Mouse (Mus musculus): ENCODE data around the gene Wars2. TPM values are rescaled to one million over a fixed set of nuclear protein-coding genes. Genes with fewer than 3 reads are reported as not detected.

Wars2 gene
- total RNA-seq, 2 experiments from 2014 or later, result 7.1 to 7.6 TPM

DNA sequence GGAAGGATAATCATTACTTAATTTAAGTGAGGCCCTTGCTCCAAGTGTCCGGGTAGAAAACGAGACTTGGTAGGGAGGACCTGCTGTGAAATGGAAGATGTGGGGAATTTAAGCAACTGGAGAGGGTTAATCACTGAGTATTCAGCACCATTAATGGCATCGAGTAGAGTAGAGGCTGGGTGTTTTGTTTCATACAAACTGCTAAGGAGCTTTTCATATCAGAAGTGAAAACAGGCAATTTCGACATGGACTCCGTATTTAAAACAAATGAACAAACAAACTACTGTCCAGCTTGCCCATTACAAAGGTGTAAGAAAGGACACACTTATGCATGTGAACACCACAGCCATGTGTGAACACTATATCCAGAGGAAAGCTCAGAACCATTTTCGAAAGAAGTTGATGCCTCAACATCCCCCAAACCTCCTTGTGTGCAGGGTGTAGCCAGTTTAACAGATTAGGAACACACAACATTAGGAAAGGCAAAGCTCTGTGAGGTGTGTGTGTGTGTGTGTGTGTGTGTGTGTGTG lies 118.9 kb downstream of the Wars2 start:
- intact Hi-C loops (cut with DNase I), result loop anchor here (10.0 kb wide), 1 partner anchor 345 kb away; no protein-coding TSS in a partner anchor
- DNase-seq, result no peak

GRCm38 (mm10) chr3:99260395-99260794 lies 119.5 kb downstream of the Wars2 start:
- DNase-seq, result no peak

DNA sequence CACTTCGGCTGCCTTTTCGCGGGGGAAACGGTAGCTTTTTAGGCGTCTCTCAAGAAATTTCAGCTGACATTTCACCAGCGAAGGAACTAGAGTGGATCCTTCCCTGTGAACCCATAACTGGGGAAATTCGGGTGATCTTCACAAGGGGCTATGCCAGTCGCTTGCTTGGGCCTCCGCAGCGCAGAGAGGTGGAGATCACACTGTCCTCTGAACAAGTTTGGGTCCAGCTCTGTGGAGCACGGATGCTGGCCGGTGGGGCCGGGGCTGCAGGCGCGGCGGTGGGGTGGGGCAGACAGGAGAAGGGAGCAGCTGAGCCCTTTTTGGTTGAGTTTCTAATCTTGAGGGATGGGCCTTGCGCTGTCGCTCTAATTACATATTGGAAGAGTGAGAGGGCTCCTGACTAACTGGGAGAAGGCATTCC lies 120.5 kb downstream of the Wars2 start:
- no peak for DNase-seq
- intact Hi-C loops (cut with DNase I), result no loop called here

More at GRCm38 (mm10) chr3:99260395-99260794, 119.5 kb downstream of the Wars2 start:
- intact Hi-C loops (cut with DNase I), result no loop called here

GRCm38 (mm10) chr3:99261986-99262385 lies 121.1 kb downstream of the Wars2 start:
- DNase-seq, result no peak
- intact Hi-C loops (cut with DNase I), result no loop called here

- DNase-seq, result no peak
- intact Hi-C loops (cut with DNase I), result no loop called here
Measured at GRCm38 (mm10) chr3:99263471-99263903, 122.6 kb downstream of the Wars2 start.

- DNase-seq, result no peak
- intact Hi-C loops (cut with DNase I), result no loop called here
Measured at GRCm38 (mm10) chr3:99264695-99265094, 123.8 kb downstream of the Wars2 start.

DNA sequence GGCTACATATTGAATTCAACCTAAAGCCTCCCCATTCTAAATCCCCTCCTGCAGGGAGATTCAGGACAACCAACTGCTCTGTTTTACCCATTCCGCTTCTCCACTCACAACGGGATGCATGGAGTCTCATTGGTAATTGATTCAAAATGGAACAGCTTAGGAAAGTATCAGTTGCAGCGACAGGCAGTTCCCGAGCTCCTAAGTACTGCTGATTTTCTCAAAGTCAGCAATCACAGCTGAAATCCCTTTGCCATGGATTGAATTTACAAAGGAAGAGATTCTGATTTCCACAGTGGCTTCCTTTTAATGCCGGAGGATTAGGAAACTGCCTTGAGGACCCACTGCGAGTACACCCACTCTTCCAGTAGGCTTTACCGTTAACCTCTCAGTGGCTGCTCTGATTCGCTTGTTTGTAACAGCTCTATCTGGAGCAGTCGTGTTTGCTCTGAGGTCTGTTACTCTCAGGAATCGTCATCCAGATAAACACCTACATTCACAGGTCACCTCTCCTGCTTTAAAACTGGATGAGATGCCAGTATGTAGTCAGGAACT lies 126.0 kb downstream of the Wars2 start:
- intact Hi-C loops (cut with DNase I), result no loop called here
- no peak for DNase-seq

DNA sequence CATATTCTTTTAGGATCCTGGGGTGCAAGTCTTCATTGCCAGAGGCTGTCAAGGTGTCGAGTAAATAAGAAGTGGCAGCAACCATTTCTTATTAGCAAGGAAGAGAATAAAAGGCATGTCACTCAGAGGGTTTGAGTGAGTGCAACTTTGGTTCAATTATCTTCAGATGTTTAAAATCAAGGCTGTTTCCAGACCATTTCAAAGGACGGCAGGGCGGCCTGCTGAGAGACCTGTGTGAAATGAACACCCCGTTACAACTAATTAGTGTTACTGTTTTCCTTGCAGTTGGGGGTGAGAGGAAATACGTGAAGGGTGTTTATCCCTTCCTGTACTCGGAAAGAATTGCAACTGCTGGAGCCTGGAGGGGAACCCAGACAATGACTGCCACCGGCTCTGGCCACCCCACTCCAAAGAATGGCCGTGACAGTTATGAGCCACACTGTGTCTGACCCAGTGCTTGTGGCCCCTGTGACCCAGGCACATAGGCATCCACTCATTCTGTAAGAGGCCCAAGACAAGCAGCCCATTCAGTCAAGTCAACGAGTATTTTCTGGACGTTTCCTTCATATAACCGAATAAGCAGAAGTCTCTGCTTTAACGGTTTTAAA lies 137.2 kb downstream of the Wars2 start:
- no peak for DNase-seq
- intact Hi-C loops (cut with DNase I), result no loop called here

DNA sequence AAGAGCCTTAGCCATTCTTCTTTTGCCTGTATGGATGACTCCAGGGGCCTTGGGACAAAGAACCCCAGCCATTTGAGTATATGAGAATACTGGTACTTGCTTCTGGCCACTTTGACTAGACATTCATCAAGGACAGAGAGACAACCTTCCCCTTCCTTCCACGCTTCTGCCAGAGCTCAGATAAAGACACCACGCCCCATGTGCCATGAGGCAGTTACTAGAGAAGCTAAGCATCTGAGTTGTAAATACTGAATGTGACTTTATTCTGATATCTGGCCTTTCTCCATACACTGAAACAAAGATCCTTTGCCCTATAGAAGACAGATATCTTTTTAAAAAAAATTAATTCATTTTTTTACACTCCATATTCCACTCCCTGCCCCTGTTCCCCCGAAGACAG lies 138.8 kb downstream of the Wars2 start:
- no peak for DNase-seq
- intact Hi-C loops (cut with DNase I), result no loop called here

- no peak for DNase-seq
- intact Hi-C loops (cut with DNase I), result no loop called here
Measured at GRCm38 (mm10) chr3:99281453-99281852, 140.6 kb downstream of the Wars2 start.

DNA sequence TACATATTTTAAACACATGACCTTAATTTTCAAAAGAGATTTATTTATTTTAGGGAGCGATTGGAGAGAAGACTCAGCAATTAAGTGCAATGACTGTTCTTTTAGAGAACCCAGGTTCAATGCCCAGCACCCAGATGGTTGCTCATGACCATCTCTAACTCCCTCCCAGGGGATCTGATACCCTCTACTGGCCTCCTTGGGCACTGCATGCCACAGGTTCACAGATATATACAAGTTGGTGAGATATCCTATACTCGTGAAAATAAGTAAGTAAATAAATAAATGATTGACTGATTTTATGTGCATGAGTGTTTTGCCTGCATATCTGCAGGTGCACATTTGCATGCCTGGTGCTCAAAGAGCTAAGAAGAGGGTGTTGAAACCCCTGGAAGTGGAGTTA lies 147.4 kb downstream of the Wars2 start:
- intact Hi-C loops (cut with DNase I), result no loop called here
- no peak for DNase-seq

Small RNA genes lying within 50 kb of the gene (microRNA-seq; reads per million reads assigned to microRNA genes)
- gene Mir6481, result not detected

Other genes starting within 250 kb of the Wars2 start
- gene Hao2, start 247.8 kb upstream of the Wars2 start, total RNA-seq (2021), result not detected
- gene Tbx15, start 99.3 kb downstream of the Wars2 start, total RNA-seq (2021), result 1 to 10 TPM; 1.8 to 2.0 TPM